Mouse (Mus musculus): ENCODE results near the gene Ccdc85a.
"Not testable (repeated sequence)": the region's sequence is repeated elsewhere in the genome, so short reads cannot be mapped to it uniquely, and the experiment has no call there.

Ccdc85a gene

GRCm38 (mm10) chr11:28422451-28423231 is 161.5 kb downstream of the Ccdc85a start:
- DNase-seq (ENCODE audit: low spot score) = no peak

- no peak for DNase-seq (ENCODE audit: low spot score)
Measured at GRCm38 (mm10) chr11:28415841-28416240, 168.3 kb downstream of the Ccdc85a start.

- DNase-seq (ENCODE audit: low spot score) = not testable (repeated sequence)
Measured at GRCm38 (mm10) chr11:28409880-28410279, 174.2 kb downstream of the Ccdc85a start.

DNA sequence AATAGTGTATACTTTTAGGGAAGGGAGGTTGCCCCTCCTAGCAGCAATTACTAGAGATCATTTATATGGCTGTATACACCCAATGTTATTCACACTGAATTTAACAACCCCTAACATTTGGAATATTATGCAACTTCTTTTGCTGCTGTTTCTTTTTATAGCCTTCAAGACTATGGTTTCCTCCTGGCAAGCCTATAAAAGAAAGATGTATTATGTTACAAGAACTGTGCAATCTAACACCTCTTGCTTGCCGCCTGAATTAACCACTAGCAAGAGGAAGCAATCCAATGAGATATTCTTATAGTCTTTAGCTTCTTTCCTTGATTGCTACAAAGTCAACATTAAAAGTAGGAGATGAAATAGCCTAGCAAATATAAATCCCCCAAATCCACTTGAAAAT is 187.0 kb downstream of the Ccdc85a start:
- no peak for DNase-seq (ENCODE audit: low spot score)

DNA sequence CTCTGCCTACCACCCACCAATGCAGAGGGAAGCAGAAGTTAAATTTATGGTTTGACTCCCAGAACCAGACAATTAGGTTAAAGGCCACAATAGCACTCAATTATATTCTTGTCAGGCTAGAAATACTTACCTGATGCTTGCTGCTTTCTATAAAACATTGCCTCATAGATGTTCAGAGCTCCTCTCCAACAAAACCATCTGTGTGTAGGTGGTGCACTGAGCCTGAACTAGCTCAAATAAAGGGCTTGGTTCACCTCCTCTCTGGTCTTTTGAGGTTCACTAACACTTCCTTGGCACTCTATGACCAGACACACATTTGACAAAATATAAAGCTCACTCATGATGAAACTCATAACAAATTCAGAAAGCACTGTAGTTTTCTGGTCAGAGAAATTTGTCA is 208.2 kb downstream of the Ccdc85a start:
- DNase-seq (ENCODE audit: low spot score) = no peak

DNA sequence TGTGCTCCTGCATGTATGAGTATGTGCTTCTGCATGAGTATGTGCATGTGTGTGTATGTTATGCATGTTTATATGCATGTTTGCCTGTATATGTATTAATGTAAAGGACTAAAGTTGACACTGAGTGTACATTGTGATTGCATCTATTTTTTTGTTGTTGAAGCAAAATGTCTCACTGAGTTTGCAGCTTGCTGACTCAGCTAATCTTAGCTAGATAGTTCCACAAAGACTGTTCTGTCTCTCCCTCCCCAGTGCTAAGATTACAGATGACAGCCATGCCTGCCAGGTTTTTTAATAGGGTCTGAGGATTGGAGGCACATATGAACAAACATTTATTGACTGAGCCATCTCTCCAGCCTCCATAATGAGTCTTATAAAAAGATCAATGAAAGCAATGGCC is 209.5 kb downstream of the Ccdc85a start:
- no peak for DNase-seq (ENCODE audit: low spot score)

DNA sequence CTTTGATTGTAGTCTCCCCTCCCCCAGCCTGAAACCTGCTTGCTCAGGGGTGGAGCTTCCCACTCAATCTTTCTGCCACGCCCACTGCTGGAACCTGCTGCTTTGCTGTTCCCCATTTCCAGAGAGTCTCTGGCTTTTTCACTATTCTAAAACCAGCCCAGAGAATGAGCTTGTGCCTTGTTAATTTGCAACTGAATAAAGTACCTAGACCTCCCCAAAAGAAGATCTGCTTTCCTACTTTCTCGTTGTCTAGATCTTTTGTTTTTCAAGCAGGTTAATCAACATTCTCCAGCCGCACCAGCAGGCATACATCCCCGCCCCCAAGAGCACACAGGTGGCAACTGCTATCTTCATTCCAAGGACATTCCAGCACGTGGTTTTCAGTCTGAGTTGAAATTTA is 212.7 kb downstream of the Ccdc85a start:
- DNase-seq (ENCODE audit: low spot score) = not testable (repeated sequence)

DNA sequence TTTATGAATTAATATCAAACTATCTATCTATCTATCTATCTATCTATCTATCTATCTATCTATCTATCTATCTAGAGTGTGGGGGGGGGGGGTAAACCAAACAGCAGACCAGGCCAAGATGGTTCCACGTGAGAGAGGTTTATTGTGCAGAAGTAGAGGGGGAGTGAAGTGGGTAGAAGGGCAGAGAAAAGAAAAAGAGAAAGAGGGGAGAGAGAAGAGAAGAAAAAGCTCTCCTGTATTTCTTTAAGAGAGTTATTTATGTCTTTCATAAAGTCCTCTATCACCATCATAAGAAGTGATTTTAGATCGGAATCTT is 218.2 kb downstream of the Ccdc85a start:
- no peak for DNase-seq (ENCODE audit: low spot score)

DNA sequence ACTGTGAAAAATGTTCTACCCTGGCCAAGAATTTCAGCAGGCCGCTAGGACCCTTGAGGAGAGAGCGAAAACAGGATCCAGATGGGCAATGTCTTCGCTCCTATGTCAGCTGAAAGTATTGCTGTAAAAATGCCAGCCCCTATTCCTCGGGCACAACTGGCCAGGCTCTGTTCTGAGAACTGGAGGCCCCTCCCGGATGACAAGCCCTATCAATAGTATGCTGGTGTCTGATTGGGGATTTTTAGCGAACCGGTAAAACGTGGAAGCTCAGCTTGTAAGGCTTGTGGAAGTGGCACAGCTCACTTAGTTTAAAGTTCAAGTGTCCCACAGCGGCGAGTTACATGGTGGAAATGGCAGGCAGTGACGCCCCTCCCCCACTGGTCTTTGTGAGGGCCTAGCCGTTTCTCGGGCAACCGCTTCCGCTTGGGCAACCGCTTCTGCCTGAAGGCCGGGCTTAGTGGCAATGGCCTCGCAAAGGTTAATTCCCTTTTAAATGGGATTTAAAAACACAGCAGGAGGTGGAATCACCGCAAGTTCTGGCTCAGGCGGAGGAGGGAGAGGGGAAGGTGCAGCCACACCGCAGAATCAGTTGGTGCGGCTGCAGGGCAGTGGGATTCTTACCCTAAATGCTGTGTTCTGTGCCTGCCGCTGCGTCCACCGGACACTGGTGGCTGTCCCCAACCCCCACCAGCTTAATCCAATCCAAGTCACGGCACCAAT is 218.8 kb downstream of the Ccdc85a start:
- DNase-seq (ENCODE audit: low spot score) = peak; percentile 5

- DNase-seq (ENCODE audit: low spot score) = no peak
Measured at GRCm38 (mm10) chr11:28343465-28343864, 240.7 kb downstream of the Ccdc85a start.

DNA sequence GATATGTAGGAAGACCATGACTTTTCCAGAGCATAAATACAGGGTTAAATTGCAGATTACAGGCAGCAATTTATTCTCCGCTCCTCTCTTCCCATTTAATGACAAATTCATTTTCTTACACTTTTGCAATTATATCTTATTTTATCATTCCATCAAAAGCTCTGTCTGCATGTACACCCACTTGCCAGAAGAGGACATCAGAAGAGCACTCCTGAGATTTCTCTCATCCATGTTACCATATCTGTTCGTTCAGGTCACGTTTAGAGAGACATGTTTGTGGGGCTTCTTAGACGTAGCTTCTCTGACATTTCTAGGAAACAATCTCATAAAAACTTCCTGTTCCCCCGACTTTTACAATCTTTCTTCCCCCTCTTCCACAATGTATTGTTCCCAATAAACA is 242.2 kb downstream of the Ccdc85a start:
- DNase-seq (ENCODE audit: low spot score) = no peak

DNA sequence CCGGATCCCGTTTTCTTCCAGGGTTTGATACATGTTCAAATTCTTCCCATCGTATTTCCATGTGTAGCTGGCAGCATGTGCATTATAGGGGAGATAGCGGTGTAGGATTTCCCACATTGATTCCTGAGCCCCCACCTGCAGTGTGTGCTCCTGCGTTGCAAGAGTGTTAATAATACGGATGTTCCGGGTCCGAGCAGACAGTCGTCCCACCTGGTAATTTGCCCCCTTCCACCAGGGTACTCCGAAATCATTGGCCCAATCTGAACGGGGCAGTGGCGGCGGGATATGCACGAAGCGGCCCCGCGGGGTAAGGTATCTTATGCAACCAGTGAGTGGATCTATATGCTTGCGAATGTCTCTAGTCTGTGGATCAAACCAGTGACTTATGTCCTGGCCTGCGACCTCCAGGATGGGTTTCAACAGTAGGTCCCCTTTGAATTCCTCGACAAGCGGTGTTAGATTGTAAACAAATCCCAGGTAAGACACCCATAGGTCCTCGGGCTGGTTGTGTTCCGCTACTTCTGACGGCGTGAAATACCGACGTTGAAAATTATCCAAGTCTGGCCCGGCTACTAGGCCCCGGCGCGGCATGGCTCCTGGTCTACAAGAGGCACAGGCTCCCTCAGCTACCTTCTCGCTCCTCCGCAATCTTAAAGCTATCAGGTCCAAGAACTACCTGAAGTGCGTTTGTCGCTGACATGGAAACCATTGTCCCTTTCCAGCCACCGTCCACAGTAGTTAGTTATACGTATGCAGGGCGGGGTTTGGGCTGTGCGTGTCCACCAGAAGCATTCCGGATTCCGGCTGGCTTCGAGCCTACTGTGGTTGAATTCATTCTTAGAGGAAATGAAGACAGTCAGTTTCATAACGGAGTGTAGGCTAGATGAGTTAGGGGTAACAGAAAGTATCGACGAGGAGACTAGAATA is 244.6 kb downstream of the Ccdc85a start, which contains the start of gene Gm6685:
Gm6685 (minus strand) TSS at position 644 of the 927 bp plus-strand sequence.
- not testable (repeated sequence) for DNase-seq (ENCODE audit: low spot score)

Data from c-Kit-positive CD71-positive TER-119-positive erythroid progenitor cells, embryonic 14.5 days (primary cell).